Mouse (Mus musculus) CD4-positive, CD25-positive, alpha-beta regulatory T cell, adult 2 months (primary cell): Measurements from ENCODE around the gene Tssk1.

Experiments used
- DNase-seq: peaks from one replicate; pipeline ENCODE4 v3.0.0-alpha.2; 2012; ENCODE audit warnings: low read depth, low spot score

Gene Tssk1

DNA sequence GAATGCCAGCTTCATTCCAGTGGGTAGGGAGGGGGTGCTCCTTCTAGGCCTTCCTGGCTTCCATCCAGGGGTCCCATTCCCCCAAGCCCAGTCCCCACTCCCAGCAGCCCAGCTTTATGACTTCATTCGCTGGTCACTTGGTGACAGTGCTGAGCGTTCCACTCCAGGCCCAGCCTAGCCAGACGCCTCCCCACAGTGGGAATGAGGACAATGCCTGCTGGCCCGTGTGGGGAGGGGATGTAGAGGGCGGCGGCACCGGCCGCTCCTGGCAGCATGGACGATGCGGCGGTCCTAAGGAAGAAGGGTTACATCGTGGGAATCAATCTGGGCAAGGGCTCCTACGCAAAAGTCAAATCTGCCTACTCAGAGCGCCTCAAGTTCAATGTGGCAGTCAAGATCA is 4.4 kb downstream of the Tssk1 start, which contains the start of the genes Dgcr2 and Tssk2:
Gene Dgcr2 (minus strand): TSS at position 101 of the 400 bp plus-strand sequence.
Gene Tssk2 (plus strand): TSS at position 176 of the 400 bp plus-strand sequence.
- DNase-seq = no peak

- peak; percentile 96 for DNase-seq
These were observed 17.1 kb downstream of the Tssk1 start, which contains the start of gene Ess2 for GRCm38 (mm10) chr16:17911052-17911595. Ess2 (minus strand) TSS chr16:17911348.

GRCm38 (mm10) chr16:17914307-17915249 is 20.6 kb downstream of the Tssk1 start, which contains the start of gene Gsc2:
Gsc2 (minus strand) TSS chr16:17915059.
- DNase-seq = peak; percentile 54

DNA sequence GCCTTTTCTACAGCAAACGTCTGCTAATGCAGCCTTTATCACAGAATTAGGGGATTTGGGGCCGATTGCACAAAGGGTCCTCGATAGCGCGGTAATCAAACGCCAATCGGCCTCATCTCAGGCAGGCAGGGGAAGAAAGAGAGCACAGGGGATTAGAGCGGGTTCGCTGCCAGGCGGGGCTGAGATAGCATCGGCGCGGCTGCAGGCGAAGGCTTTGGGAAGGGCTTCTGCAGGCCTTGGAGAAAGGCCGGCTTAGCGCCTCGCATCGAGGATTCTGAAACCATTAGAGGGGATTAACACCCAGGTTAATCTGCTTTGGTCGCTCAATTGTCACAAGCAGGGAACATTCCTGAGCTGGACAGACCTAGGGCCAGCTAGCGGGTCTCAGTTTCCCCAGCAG is 26.6 kb downstream of the Tssk1 start:
- no peak for DNase-seq

DNA sequence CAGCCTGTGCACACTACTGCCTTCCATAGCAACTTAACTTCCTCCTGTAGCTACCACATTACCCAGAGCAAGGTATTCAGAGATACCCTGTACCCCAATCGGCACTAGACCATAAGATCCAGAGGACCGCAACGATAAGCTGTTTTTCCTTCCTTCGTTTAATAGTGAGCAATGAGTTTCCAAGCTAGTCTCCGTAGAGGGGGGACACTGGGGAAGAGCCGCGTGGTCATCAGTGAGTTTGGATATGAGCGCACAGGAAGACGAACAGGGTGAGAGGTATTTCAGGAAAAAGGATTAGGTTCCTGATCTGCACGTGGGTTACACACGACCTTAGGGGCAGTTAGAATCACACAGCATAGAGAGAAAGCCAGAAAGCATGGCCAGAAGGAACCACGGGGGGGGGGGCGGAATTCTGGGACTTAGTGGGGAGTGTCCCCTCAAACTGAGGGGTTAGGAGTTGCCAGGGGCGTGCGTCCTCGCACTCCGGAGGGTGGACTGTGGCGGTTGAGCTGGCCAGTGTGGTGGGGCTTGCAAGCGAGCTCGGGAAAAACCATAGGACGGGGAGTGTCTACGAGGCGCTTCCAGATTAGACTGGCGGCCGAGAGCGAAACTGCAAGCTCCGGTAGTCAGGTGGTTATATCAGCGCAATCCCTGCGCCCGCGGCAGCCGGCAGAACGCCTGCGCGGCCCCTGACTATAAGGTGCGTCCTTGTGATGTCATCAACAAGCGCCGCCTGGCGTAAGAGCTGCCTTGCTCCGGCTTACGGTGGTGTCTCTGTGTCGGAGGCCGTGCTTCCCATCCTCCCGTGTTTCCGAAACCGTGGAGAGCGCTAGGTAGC is 27.5 kb downstream of the Tssk1 start:
- peak; percentile 99 for DNase-seq

- DNase-seq = no peak
These were observed 28.1 kb downstream of the Tssk1 start for GRCm38 (mm10) chr16:17922163-17922538.

DNA sequence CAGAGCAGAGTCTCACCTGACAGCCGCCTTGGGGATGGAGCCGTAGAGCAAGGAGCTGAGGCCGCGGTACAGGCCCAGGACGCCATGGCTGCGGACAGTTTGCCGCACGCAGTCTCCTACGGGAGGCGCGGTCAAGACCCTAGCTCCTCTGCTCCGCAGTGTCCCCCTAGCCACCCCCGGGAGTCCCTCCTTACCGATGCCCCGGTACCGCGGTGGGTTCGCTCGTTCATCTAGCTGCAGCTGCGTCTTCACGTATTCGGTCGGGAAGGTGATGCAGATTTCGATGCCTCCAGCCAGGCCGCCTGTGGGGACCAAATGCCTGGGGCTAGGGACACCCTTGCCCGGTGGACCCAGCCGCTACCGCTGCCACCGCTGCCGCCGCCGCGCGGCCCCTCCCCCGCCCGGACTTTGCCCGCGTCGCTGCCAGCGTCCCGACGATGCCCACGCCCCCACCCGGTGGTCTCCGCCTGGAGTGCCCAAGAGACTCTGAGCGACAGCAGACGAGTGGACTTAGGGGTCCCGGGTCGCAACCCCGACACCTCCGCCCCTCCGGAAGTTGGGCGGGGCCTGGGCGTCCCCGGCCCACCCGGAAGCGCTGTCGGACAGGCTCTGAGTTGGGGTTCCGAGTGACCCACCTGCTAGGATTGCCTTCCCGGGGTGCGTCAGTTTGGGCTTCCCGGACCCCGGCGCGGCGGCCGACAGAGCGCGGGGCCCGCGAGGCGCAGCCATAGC is 33.5 kb downstream of the Tssk1 start:
- DNase-seq = peak; percentile 59

DNA sequence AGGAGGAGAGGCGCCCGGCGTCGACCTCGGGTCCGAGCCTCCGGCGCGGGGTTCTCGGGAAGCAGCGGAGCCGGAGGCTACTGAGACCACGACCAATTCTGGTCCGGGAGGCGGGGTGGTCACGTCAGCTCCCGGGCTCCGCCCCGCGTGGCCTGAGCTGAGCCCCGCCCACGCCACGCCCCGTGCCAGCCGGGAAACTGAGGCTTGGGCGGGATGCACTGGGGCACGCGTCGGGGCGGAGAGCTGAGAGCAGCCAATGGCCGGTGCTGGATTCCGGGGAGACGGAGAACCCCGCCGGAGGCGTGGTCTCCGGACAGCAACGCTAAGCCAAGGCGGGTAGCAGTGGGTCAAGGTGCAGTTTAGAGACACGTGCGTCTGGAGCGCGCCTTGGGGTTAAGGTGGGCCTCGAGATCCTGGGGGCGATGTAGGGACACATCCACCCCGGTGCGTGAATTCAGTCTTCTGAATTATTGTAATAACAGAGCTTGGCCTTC is 34.1 kb downstream of the Tssk1 start, which contains the start of gene Slc25a1:
Gene Slc25a1 (minus strand): TSS at position 133 of the 494 bp plus-strand sequence.
- DNase-seq = peak; percentile 69

GRCm38 (mm10) chr16:17928627-17929104 is 34.6 kb downstream of the Tssk1 start:
- peak; percentile 91 for DNase-seq

- no peak for DNase-seq
These were observed 35.2 kb downstream of the Tssk1 start for GRCm38 (mm10) chr16:17929211-17929610.

DNA sequence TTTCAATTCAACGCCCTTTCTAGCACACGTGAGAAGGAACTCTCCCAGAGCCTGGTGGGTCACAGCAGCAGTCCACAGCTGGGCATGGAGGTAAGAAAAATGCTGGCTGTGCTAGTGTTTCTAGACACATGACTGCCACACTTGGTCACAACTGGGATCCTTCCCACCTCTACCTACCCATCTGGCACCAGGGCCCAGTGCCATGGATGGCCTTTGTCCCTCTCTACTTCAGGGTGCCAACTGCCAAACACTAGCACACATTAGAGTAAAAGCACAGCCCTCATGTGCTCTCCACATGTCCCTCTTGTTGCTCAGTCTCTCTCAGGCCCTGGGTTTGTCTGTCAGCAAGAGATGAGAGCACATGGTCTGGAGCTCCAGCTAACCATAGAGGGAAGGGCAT is 35.6 kb downstream of the Tssk1 start:
- no peak for DNase-seq

GRCm38 (mm10) chr16:17931906-17932460 is 38.0 kb downstream of the Tssk1 start:
- no peak for DNase-seq

- no peak for DNase-seq
These were observed 39.8 kb downstream of the Tssk1 start for GRCm38 (mm10) chr16:17933594-17934444.

DNA sequence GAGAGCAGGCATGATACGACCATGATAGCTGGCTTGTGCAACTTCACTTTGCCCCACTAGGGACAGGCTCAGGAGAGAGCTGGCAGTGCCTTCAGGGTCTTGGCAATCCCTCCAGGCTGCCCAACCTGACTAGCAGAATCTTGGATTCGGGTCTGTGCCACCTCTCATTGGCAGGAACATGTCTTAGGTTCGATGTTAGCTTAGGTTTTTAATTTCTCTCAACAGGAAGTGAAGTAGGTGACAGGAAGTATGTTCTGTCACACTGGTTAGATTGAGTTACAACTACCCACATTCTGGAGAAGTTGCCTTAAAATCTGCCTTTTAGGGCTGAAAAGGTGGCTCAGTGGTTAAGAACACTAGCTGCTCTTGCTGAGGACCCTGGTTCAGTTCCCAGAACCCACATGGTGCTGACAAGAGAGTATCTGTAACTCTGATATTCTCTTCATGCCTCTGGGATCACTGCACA is 40.5 kb downstream of the Tssk1 start:
- peak; percentile 39 for DNase-seq

DNA sequence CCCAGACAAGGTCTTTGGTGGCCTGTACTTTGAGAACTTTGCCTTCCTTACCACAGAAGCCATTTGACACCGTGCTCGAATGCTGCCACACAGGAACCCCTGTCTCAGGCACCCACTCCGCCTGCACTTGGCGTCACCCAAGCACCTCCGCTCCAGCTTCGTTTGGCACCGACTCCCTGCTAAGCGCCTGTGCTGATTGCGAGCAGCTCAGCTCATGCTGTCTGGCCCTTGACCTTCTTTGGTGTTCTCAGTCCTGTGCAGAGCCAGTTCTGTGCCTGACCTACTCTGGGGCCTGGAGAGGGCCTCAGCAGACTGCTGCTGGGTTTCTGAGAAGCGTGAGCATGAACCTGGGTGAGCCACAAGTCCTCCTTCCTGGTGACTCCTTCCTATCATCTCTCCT is 42.8 kb downstream of the Tssk1 start:
- no peak for DNase-seq

GRCm38 (mm10) chr16:17938187-17938586 is 44.2 kb downstream of the Tssk1 start:
- no peak for DNase-seq

GRCm38 (mm10) chr16:17938821-17939220 is 44.8 kb downstream of the Tssk1 start:
- peak; percentile 85 for DNase-seq

DNA sequence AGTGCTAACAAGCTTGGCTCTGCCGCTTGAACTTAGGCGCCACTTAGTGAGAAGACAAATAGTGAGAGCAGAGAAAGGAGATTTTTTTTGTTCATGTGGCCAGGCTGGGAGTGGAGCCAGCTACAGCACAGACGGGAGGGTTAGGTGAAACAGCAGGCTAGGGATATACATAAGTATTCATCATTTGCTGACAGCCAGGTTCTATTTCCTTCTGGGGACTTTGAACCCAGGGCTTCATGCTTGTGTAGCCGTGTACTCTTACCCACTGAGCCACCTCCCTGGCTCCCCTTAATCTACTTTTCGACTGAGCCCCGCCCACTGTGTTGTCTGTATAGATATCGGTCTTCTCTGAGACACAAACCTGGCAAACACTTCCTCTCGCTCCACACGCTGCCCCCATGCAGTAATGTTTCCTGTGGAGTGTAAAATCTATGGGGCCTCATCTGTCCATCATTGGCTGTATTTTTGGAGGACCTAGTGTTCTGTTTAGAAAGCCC is 45.3 kb downstream of the Tssk1 start:
- DNase-seq = no peak

- DNase-seq = no peak
These were observed 49.4 kb downstream of the Tssk1 start for GRCm38 (mm10) chr16:17943466-17943865.
